Mouse (Mus musculus): ENCODE results near the gene Xrcc1.
"Not testable (repeated sequence)": the region's sequence is repeated elsewhere in the genome, so short reads cannot be mapped to it uniquely, and the experiment has no call there.

Xrcc1 gene

GRCm38 (mm10) chr7:24546068-24546614 is at the start of gene Xrcc1, which contains the start of gene Pinlyp:
Gene Xrcc1 (plus strand): TSS chr7:24546289.
Gene Pinlyp (minus strand): TSS chr7:24546118.
- DNase-seq (ENCODE audit: low read depth, low spot score), result no peak

GRCm38 (mm10) chr7:24499856-24500577 is 46.1 kb upstream of the Xrcc1 start:
- DNase-seq (ENCODE audit: low read depth, low spot score), result no peak

- DNase-seq (ENCODE audit: low read depth, low spot score), result peak; percentile 13
These were observed 45.2 kb upstream of the Xrcc1 start for GRCm38 (mm10) chr7:24500929-24501328.

GRCm38 (mm10) chr7:24501492-24501891 is 44.6 kb upstream of the Xrcc1 start:
- DNase-seq (ENCODE audit: low read depth, low spot score), result no peak

- no peak for DNase-seq (ENCODE audit: low read depth, low spot score)
These were observed 42.1 kb upstream of the Xrcc1 start for GRCm38 (mm10) chr7:24504004-24504403.

GRCm38 (mm10) chr7:24504868-24505267 is 41.2 kb upstream of the Xrcc1 start:
- no peak for DNase-seq (ENCODE audit: low read depth, low spot score)

- DNase-seq (ENCODE audit: low read depth, low spot score), result no peak
These were observed 40.5 kb upstream of the Xrcc1 start for GRCm38 (mm10) chr7:24505447-24506064.

- DNase-seq (ENCODE audit: low read depth, low spot score), result no peak
These were observed 40.0 kb upstream of the Xrcc1 start for GRCm38 (mm10) chr7:24506065-24506459.

- no peak for DNase-seq (ENCODE audit: low read depth, low spot score)
These were observed 39.6 kb upstream of the Xrcc1 start for GRCm38 (mm10) chr7:24506476-24506837.

- DNase-seq (ENCODE audit: low read depth, low spot score), result peak; percentile 47
These were observed 39.0 kb upstream of the Xrcc1 start, which contains the start of gene Zfp428 for GRCm38 (mm10) chr7:24506838-24507725. Gene Zfp428 (plus strand): TSS chr7:24507006.

- DNase-seq (ENCODE audit: low read depth, low spot score), result no peak
These were observed 38.4 kb upstream of the Xrcc1 start for GRCm38 (mm10) chr7:24507726-24508114.

- no peak for DNase-seq (ENCODE audit: low read depth, low spot score)
These were observed 33.7 kb upstream of the Xrcc1 start, which contains the start of gene AC161166.1 for GRCm38 (mm10) chr7:24512355-24512754. Gene AC161166.1 (minus strand): TSS chr7:24512455.

GRCm38 (mm10) chr7:24516319-24516718 is 29.8 kb upstream of the Xrcc1 start:
- DNase-seq (ENCODE audit: low read depth, low spot score), result not testable (repeated sequence)

GRCm38 (mm10) chr7:24517077-24517476 is 29.0 kb upstream of the Xrcc1 start:
- no peak for DNase-seq (ENCODE audit: low read depth, low spot score)

- DNase-seq (ENCODE audit: low read depth, low spot score), result no peak
These were observed 28.4 kb upstream of the Xrcc1 start for GRCm38 (mm10) chr7:24517654-24518053.

GRCm38 (mm10) chr7:24519130-24519529 is 27.0 kb upstream of the Xrcc1 start:
- no peak for DNase-seq (ENCODE audit: low read depth, low spot score)

GRCm38 (mm10) chr7:24520054-24520453 is 26.0 kb upstream of the Xrcc1 start:
- not testable (repeated sequence) for DNase-seq (ENCODE audit: low read depth, low spot score)

GRCm38 (mm10) chr7:24522805-24523204 is 23.3 kb upstream of the Xrcc1 start:
- no peak for DNase-seq (ENCODE audit: low read depth, low spot score)

GRCm38 (mm10) chr7:24523723-24524122 is 22.4 kb upstream of the Xrcc1 start:
- DNase-seq (ENCODE audit: low read depth, low spot score), result no peak

GRCm38 (mm10) chr7:24524978-24525377 is 21.1 kb upstream of the Xrcc1 start:
- DNase-seq (ENCODE audit: low read depth, low spot score), result no peak

- DNase-seq (ENCODE audit: low read depth, low spot score), result no peak
These were observed 20.2 kb upstream of the Xrcc1 start for GRCm38 (mm10) chr7:24525686-24526420.
